Mouse (Mus musculus) CD8-positive naive resting alpha-beta T cell, adult 2 months (primary cell): ENCODE measurements around the gene Tfr2.
A peak's percentile ranks its signal among the peaks of the same experiment; 100 is the strongest.

ENCODE experiments used
- DNase-seq, 2 experiments: peaks; one replicate each; pipeline ENCODE4 v3.0.0; 2022; ENCODE audit warnings: low read depth in 2 of 2, low spot score in 2 of 2

The Tfr2 gene

DNA sequence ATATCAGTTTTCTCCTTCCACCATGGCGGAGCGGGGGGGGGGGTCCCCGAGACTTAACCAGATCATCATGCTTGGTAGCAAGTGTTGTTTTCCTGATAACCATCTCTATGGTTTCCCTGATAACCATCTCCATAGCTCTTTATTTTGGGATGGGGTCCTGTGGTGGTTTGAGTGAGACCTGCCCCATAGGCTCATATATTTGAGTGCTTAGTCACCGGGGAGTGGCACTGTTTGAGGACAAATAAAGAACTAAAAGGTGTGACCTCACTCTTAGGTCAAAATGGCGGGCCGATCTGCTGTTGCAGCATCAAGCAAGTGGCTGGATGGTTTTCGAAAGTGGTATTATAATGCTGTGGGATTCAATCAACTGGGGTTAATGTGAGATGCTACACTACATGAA lies 45.7 kb downstream of the Tfr2 start:
- no peak for DNase-seq

- DNase-seq = no peak
Observed at GRCm38 (mm10) chr5:137623937-137624530, 54.4 kb downstream of the Tfr2 start.

DNA sequence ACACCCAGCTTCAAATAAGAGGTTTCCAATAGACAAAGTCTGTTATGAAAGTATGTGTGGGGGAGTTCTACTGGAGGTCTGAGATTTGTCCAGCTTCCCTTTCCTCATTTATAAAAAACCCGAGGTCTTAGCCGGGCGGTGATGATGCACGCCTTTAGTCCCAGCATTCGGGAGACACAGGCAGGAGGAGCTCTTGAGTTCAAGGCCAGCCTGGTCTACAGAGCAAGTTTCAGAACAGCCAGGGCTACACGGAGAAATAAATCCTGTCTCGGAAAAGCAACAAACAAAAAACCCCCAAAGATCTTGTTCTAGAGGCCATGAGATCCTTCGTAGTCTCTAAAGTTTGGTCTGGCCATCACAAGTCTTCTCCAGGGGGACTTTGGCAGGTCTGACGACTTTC lies 58.4 kb downstream of the Tfr2 start:
- no peak for DNase-seq

DNA sequence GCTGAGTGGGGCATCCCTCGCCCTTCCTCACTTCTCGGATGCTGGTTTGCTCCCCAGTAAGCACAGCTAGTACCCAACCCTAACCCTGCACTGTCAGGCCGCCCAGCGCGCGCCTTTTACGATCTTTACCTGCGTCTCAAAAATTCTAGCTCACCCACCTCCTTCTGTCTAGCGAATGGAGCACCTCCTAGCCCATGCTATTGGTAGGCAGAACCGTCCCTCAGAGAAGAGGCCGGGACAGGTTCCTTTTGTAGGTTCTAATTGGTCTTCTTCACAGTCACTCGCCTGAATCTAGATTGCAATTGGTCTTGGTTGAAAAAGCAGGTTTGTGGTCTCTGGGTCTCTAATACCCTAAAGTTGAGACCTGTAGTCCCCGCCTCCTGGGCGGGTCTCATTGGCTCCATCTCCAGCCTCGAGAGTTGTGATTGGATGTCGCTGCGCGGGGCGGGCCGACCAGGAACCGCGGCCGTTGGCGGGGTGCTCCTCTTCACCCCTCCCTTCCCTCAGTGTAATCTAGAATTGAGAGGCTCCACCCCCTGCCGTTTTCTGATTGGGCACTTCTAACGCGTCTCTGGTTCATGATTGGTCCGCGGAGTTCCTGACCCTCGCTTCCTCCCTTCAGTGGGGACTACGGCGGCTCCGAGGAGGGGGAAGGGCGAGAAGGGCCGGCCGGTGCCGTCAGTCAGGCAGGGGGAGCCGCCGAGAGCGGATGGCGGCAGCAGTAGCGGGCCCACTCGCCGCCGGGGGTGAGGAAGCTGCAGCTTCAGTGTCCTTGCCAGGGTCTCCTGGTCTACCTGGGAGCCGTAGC lies 59.1 kb downstream of the Tfr2 start, which contains the start of the genes Fbxo24, Lrch4 and Gm20605:
Fbxo24 (minus strand) TSS at position 505 of the 808 bp plus-strand sequence.
Lrch4 (plus strand) TSS at position 624 of the 808 bp plus-strand sequence.
Gm20605 (plus strand) TSS at position 678 of the 808 bp plus-strand sequence.
- DNase-seq = peak; percentile 99

DNA sequence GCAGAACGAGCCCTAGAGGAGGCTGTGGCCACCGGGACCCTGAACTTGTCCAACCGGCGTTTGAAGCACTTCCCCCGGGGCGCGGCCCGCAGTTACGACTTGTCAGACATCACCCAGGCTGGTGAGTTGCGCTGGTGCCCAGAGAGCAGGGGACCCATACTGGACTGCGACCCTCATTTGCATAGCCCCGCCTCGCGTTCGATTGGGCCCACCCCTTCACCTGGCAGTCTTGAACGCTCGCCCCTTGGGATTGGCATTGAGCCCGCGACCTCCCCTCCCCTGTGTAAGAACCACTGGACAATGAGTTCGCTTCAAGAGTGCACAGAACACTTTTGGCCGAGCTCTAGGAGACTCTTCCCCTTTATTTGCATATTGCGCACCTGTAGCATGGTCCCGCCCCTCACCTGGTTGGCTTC lies 59.7 kb downstream of the Tfr2 start:
- DNase-seq = no peak

DNA sequence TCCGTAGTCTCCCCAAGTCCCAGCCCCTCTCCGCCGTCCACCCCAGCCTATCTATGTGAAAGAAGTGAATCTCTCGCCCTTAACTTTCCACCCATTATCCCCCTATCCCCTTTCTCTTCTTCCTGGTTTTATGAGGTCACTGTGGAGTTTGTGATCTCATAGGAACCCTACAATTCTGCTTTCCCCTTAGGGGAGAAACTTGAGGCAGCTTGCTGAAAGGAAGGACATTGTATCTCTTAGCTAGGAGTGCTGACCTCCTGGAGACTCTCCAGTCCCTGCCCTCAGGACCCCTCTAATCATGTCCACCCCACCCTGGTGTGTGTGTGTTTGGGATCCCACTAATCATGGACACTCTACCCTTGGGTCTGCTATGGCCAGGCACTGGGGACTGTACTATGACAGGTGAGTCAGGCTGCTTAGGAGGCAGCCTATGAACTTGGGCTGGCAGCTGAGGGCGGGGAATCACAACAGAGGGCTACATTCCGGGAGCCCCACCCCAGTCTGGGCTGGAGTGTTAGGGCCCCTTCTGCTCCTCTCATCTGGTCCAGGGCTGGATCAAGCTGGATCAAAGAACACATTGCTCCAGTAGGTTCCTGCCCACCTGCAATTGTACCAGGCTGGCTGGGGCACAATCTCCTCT lies 60.4 kb downstream of the Tfr2 start:
- no peak for DNase-seq

GRCm38 (mm10) chr5:137630602-137631001 lies 61.0 kb downstream of the Tfr2 start:
- DNase-seq = no peak

DNA sequence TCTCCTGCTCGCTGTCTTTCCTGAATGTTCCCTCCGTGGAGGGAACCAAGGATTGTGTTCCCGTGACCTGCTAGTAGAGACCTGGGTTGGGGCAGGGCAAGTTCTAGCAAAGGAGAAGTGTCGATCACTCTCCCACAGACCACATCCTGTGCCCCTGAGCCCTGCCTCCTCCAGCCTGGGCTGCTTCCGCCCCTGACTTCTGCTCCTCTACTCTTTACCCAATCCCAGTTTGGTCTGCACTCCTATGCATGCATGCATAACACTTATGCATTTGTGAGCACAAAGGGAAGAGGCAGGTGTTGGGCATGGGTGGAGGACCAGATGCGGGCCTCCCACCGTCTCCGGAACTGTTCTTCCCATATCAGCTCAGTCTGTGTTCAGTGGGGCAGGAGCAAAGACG lies 61.5 kb downstream of the Tfr2 start:
- peak; percentile 71 to 80 for DNase-seq

DNA sequence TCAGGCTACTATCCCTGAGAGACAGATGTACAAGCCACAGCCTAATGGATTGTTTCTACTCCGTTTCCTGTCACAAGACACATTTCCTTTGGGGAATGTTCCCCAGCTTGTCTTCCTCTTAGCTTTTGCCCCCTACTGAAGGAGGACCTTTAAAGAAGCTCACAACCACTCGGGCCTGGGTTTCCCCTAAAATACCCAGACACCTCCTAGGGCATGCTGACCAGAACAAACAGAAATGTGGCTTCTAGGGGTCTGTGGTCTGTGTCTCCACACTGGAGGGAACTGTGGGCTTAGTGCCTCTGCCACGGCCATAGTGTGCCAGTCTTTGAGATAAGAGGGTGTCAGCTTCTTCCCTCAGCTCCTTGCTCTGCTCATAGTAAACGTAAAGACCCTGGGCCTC lies 62.0 kb downstream of the Tfr2 start:
- peak in 1 of 2 experiments; percentile 19 for DNase-seq

DNA sequence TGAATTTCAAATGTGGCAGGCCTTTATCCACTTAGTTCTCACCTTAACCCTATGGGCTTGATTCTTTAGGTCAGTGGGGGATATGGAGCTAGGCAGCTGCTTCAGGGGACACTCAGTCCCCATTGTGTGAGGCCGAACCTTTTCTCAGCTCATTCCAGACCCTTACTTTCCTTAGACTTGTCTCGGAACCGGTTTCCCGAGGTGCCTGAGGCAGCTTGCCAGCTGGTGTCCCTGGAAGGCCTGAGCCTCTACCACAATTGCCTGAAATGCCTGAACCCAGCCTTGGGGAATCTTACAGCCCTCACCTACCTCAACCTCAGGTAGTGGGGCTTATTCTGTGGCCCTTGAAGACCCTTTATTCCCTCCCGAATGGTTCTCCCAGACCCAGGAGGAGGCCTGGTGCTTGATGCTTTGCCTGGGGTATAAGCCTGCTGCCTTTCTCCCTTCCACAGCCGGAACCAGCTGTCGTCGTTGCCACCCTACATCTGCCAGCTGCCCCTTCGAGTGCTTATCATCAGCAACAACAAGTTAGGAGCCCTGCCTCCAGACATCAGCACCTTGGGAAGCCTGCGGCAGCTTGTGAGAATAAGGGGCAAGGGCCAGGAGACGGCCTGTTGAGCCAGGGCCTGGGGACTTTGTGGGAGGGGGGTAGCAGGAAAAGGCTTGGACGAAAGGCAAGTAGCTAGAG lies 63.9 kb downstream of the Tfr2 start:
- DNase-seq = no peak
